Mouse (Mus musculus): ENCODE data around the gene Sem1. TPM values are rescaled to one million over a fixed set of nuclear protein-coding genes. Genes with fewer than 3 reads are reported as not detected.

Gene Sem1
- polyA plus RNA-seq (2015; fragmentation: Nextera tagmentation; extraction: Ambion mirVana), result 181 and 183 TPM in 2 replicates

DNA sequence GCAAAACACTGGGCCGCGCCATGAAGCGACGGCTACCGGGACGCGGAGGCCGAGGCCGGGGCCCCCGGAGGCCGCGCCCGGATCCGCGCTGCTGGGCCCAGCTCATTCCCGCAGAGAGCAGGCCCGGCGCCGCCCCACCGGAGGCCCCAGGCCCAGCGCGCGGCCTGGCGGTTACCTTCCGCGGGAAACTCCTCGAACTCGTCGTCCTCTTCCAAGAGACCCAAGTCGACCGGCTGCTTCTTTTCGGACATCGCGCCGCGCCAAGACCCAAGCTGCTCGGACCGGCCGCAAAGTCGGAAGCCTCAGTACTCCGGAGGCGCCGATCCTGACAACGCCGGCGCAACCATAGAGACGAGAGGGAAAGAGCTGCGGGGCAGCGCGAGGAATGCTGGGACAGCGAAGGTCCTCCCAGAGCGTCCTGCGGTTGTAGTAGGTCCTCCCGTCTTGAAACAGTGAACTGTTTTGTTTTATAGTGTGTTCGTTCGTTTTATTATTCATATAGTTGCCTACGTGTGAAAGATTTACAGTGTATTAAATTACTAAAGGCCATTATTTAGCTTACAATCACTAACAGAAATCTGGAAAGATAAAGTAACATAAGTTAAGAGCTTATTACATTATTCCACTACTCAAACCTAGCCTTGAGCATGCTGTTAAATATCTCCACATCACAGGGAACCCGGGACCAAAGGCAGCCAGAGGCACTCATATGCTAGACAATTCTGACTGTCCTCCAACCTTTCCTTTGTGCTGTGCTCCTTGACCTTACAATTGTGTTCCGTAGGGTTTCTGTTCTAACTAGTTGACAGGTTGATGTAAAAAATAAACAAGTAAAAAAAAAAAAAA, at the start of gene Sem1:
Gene Sem1, minus strand, starts transcription at position 360 of the 846 bp plus-strand sequence.

